Mouse (Mus musculus) hindbrain, embryonic 16.5 days (tissue): ENCODE results near the gene Tyro3. TPM values are rescaled to one million over a fixed set of nuclear protein-coding genes. Genes with fewer than 3 reads are reported as not detected.

Experiments
- ATAC-seq: fragments of 200-750 bp; cut with Nextera tagmentation; 2 replicates; pipeline ENCODE4 v1.8.0; 2017; ENCODE audit warnings: moderate TSS enrichment, moderate library complexity
- H3K27ac ChIP-seq: fragments of 300-500 bp; sonication (generic); 2 replicates; pipeline ENCODE4 v1.5.1; 2014; ENCODE audit warnings: low read depth, mild to moderate bottlenecking, control low read depth, low read length, moderate library complexity
- H3K27me3 ChIP-seq: fragments of 300-500 bp; sonication (generic); replicated peaks from 2 replicates; pipeline ENCODE4 v1.6.1; 2014; ENCODE audit warnings: low read length; ENCODE audit not compliant: control insufficient read depth, insufficient read depth
- H3K36me3 ChIP-seq: fragments of 300-500 bp; sonication (generic); 2 replicates; pipeline ENCODE4 v1.6.1; 2014; ENCODE audit warnings: mild to moderate bottlenecking, low read length, moderate library complexity, mixed read lengths; ENCODE audit not compliant: control insufficient read depth, insufficient read depth
- H3K4me1 ChIP-seq: fragments of 300-500 bp; sonication (generic); 2 replicates; pipeline ENCODE4 v1.6.1; 2014; ENCODE audit warnings: low read depth, low read length; ENCODE audit not compliant: control insufficient read depth, insufficient read depth
- H3K4me2 ChIP-seq: fragments of 300-500 bp; sonication (generic); 2 replicates; pipeline ENCODE4 v1.6.1; 2014; ENCODE audit warnings: mild to moderate bottlenecking, low read length, control low read depth, moderate library complexity
- H3K4me3 ChIP-seq: fragments of 300-500 bp; sonication (generic); 2 replicates; pipeline ENCODE4 v1.5.1; 2014; ENCODE audit warnings: mild to moderate bottlenecking, low read length, control low read depth, moderate library complexity
- H3K9ac ChIP-seq: fragments of 300-500 bp; sonication (generic); 2 replicates; pipeline ENCODE4 v1.6.1; 2014; ENCODE audit warnings: low read depth, mild to moderate bottlenecking, control low read depth, low read length, moderate library complexity
- H3K9me3 ChIP-seq: fragments of 300-500 bp; sonication (generic); 2 replicates; pipeline ENCODE4 v1.6.1; 2014; ENCODE audit warnings: mild to moderate bottlenecking, low read length, moderate library complexity; ENCODE audit not compliant: control insufficient read depth
- WGBS: fragments of 180-500 bp; shearing (Covaris S2); extraction: QIAGEN DNeasy Blood & Tissue Kit; methylation state at CpG from one replicate; pipeline ENCODE4 v1.1.7; 2014; 5-methylcytosine and 5-hydroxymethylcytosine counted together
- polyA plus RNA-seq: library from polyadenylated mRNA; unstranded; fragments of >200 nt; fragmentation: Nextera tagmentation; extraction: Ambion mirVana; gene quantifications from 2 replicates; pipeline ENCODE4 v1.2.1, GENCODE M21; 2015

Tyro3 gene
- 28.5 and 30.0 TPM in 2 replicates for polyA plus RNA-seq

GRCm38 (mm10) chr2:119797279-119797783, at the start of gene Tyro3:
Gene Tyro3 (plus strand): TSS chr2:119797733.
- Histone ChIP-seq H3K27ac (no peak within 1 kb of the TSS), H3K9me3 (no peaks in the 10 kb centered on the region), H3K4me3 (no peak within 1 kb of the TSS), H3K4me2 (no peak within 1 kb of the TSS), H3K36me3 (no peaks in the 10 kb centered on the region), H3K27me3 (peaks cover 2% of the 10 kb centered on the region; the same call in 1 of the 2 replicates), H3K9ac (no peak within 1 kb of the TSS), H3K4me1 (peaks cover 10% of the 10 kb centered on the region)
- no peak for ATAC-seq
- 70% methylated on average over 5 of the region's 5 CpGs for WGBS

GRCm38 (mm10) chr2:119749260-119749659, 48.3 kb upstream of the Tyro3 start:
- Histone ChIP-seq H3K9ac (no peak overlapping the region), H3K36me3 (no peaks in the 10 kb centered on the region), H3K27ac (no peak overlapping the region), H3K4me2 (no peak overlapping the region), H3K4me3 (no peak overlapping the region), H3K9me3 (no peaks in the 10 kb centered on the region), H3K4me1 (peaks cover under 1% of the 10 kb centered on the region), H3K27me3 (peaks cover 26% of the 10 kb centered on the region)
- no peak for ATAC-seq
- 67% methylated on average over 13 of the region's 13 CpGs for WGBS

GRCm38 (mm10) chr2:119757601-119758100, 39.9 kb upstream of the Tyro3 start:
- peaks cover 42% of the 10 kb centered on the region for H3K27me3 ChIP-seq
- 3% methylated on average over 29 of the region's 31 CpGs for WGBS
- H3K36me3 ChIP-seq: no peaks in the 10 kb centered on the region
- peak overlapping the region; percentile 70 for H3K9ac ChIP-seq
- peak overlapping the region; percentile 75 for H3K4me3 ChIP-seq
- ATAC-seq: peak; percentile 67
- H3K4me1 ChIP-seq: peaks cover 13% of the 10 kb centered on the region
- no peak overlapping the region for H3K27ac ChIP-seq
- peak overlapping the region; percentile 99 for H3K4me2 ChIP-seq
- H3K9me3 ChIP-seq: no peaks in the 10 kb centered on the region

- ATAC-seq: peak; percentile 31; the same call in 1 of the 2 replicates
- Histone ChIP-seq H3K9me3 (no peaks in the 10 kb centered on the region), H3K27ac (no peak overlapping the region), H3K27me3 (peaks cover 42% of the 10 kb centered on the region), H3K4me3 (peak overlapping the region; percentile 75), H3K36me3 (no peaks in the 10 kb centered on the region), H3K9ac (peak overlapping the region; percentile 70), H3K4me1 (peaks cover 13% of the 10 kb centered on the region), H3K4me2 (peak overlapping the region; percentile 99)
- under 1% methylated on average over 40 of the region's 77 CpGs for WGBS
Observed at GRCm38 (mm10) chr2:119758101-119758843, 39.3 kb upstream of the Tyro3 start.

GRCm38 (mm10) chr2:119758844-119759835, 38.4 kb upstream of the Tyro3 start:
- Histone ChIP-seq H3K27ac (no peak overlapping the region), H3K4me3 (peak overlapping the region; percentile 75), H3K27me3 (peaks cover 42% of the 10 kb centered on the region), H3K4me2 (peak overlapping the region; percentile 99), H3K4me1 (peaks cover 13% of the 10 kb centered on the region), H3K9me3 (no peaks in the 10 kb centered on the region), H3K9ac (peak overlapping the region; percentile 70), H3K36me3 (peaks cover 4% of the 10 kb centered on the region)
- WGBS: 6% methylated on average over 44 of the region's 44 CpGs
- 0 out of 2 replicates have a peak, but pooled peaks have one; percentile 14 for ATAC-seq

GRCm38 (mm10) chr2:119760251-119760650, 37.3 kb upstream of the Tyro3 start, which contains the start of gene Ltk:
Gene Ltk (minus strand): TSS chr2:119760431.
- Histone ChIP-seq H3K4me1 (peaks cover 13% of the 10 kb centered on the region), H3K27me3 (peaks cover 42% of the 10 kb centered on the region), H3K4me3 (no peak within 1 kb of the TSS), H3K9me3 (no peaks in the 10 kb centered on the region), H3K27ac (no peak within 1 kb of the TSS), H3K36me3 (peaks cover 8% of the 10 kb centered on the region), H3K4me2 (no peak within 1 kb of the TSS), H3K9ac (no peak within 1 kb of the TSS)
- WGBS: 13% methylated on average over 9 of the region's 9 CpGs
- ATAC-seq: no peak

- H3K4me2 ChIP-seq: no peak overlapping the region
- H3K36me3 ChIP-seq: peaks cover 9% of the 10 kb centered on the region
- H3K9ac ChIP-seq: no peak overlapping the region
- peaks cover 31% of the 10 kb centered on the region for H3K27me3 ChIP-seq
- WGBS: 74% methylated on average over 1 of the region's 1 CpGs
- no peak overlapping the region for H3K27ac ChIP-seq
- ATAC-seq: no peak
- H3K4me3 ChIP-seq: no peak overlapping the region
- peaks cover 13% of the 10 kb centered on the region for H3K4me1 ChIP-seq
- H3K9me3 ChIP-seq: no peaks in the 10 kb centered on the region
Observed at GRCm38 (mm10) chr2:119762276-119762675, 35.3 kb upstream of the Tyro3 start.

- no peaks in the 10 kb centered on the region for H3K9me3 ChIP-seq
- peaks cover 17% of the 10 kb centered on the region for H3K36me3 ChIP-seq
- H3K27me3 ChIP-seq: peaks cover 19% of the 10 kb centered on the region
- no peak overlapping the region for H3K27ac ChIP-seq
- 75% methylated on average over 4 of the region's 4 CpGs for WGBS
- no peak overlapping the region for H3K9ac ChIP-seq
- no peaks in the 10 kb centered on the region; the same call in 1 of the 2 replicates for H3K4me1 ChIP-seq
- ATAC-seq: no peak
- H3K4me3 ChIP-seq: no peak overlapping the region
- H3K4me2 ChIP-seq: no peak overlapping the region
Observed at GRCm38 (mm10) chr2:119763924-119764323, 33.6 kb upstream of the Tyro3 start.
